Mouse (Mus musculus) cerebellum, adult 8-10 months (tissue): ENCODE measurements around the gene Slc16a11.

Experiments used
- DNase-seq: peaks from one replicate; pipeline ENCODE4 v3.0.0; 2022

Slc16a11 gene

GRCm38 (mm10) chr11:70227661-70228245 lies 15.2 kb downstream of the Slc16a11 start:
- DNase-seq, result no peak

- peak; percentile 84 for DNase-seq
Observed at GRCm38 (mm10) chr11:70228828-70229227, 16.3 kb downstream of the Slc16a11 start.

GRCm38 (mm10) chr11:70229260-70230010 lies 16.9 kb downstream of the Slc16a11 start, which contains the start of gene Bcl6b:
TSS of gene Bcl6b (minus strand) at chr11:70229798.
- no peak for DNase-seq

GRCm38 (mm10) chr11:70230239-70230727 lies 17.7 kb downstream of the Slc16a11 start:
- peak; percentile 85 for DNase-seq

- peak; percentile 79 for DNase-seq
Observed at GRCm38 (mm10) chr11:70232546-70232945, 20.0 kb downstream of the Slc16a11 start.

- DNase-seq, result peak; percentile 61
Observed at GRCm38 (mm10) chr11:70233016-70233415, 20.5 kb downstream of the Slc16a11 start.

GRCm38 (mm10) chr11:70234037-70234436 lies 21.5 kb downstream of the Slc16a11 start:
- DNase-seq, result no peak

GRCm38 (mm10) chr11:70234497-70234896 lies 21.9 kb downstream of the Slc16a11 start:
- DNase-seq, result no peak

GRCm38 (mm10) chr11:70235254-70235900 lies 22.8 kb downstream of the Slc16a11 start:
- DNase-seq, result no peak

- no peak for DNase-seq
Observed at GRCm38 (mm10) chr11:70236717-70237116, 24.2 kb downstream of the Slc16a11 start.

GRCm38 (mm10) chr11:70237457-70238167 lies 25.1 kb downstream of the Slc16a11 start, which contains the start of gene 0610010K14Rik:
TSS of gene 0610010K14Rik (minus strand) at chr11:70237914.
- peak; percentile 98 for DNase-seq

GRCm38 (mm10) chr11:70238591-70239440 lies 26.3 kb downstream of the Slc16a11 start:
- DNase-seq, result no peak

GRCm38 (mm10) chr11:70239541-70240279 lies 27.2 kb downstream of the Slc16a11 start, which contains the start of the genes Gm21988 and Rnasek:
TSS of gene Gm21988 (minus strand) at chr11:70239830.
TSS of gene Rnasek (minus strand) at chr11:70239842.
- DNase-seq, result peak; percentile 89

- no peak for DNase-seq
Observed at GRCm38 (mm10) chr11:70242591-70242990, 30.0 kb downstream of the Slc16a11 start.

GRCm38 (mm10) chr11:70247136-70247845 lies 34.7 kb downstream of the Slc16a11 start:
- DNase-seq, result peak; percentile 74

- DNase-seq, result no peak
Observed at GRCm38 (mm10) chr11:70250150-70250549, 37.6 kb downstream of the Slc16a11 start.

- DNase-seq, result no peak
Observed at GRCm38 (mm10) chr11:70251853-70252252, 39.3 kb downstream of the Slc16a11 start.

- DNase-seq, result no peak
Observed at GRCm38 (mm10) chr11:70254337-70254736, 41.8 kb downstream of the Slc16a11 start.

- no peak for DNase-seq
Observed at GRCm38 (mm10) chr11:70254931-70255531, 42.5 kb downstream of the Slc16a11 start, which contains the start of gene Alox12. TSS of gene Alox12 (minus strand) at chr11:70255353.

GRCm38 (mm10) chr11:70259035-70259434 lies 46.5 kb downstream of the Slc16a11 start:
- no peak for DNase-seq
